Mouse (Mus musculus) G1E (cell line): Measurements from ENCODE around the gene Oard1.

Source experiments
- CTCF ChIP-seq: IDR thresholded peaks from 2 replicates; pipeline ENCODE4 v1.5.1; 2012; ENCODE audit warnings: low read depth, low read length, inconsistent platforms, mixed read lengths
- GATA1 ChIP-seq: IDR thresholded peaks from 2 replicates; pipeline ENCODE4 v1.6.1; 2012; ENCODE audit warnings: borderline replicate concordance, low read length, inconsistent platforms, mixed read lengths
- POLR2AphosphoS5 ChIP-seq: IDR thresholded peaks from 2 replicates; pipeline ENCODE4 v1.6.1; 2012; ENCODE audit warnings: low read depth, low read length, inconsistent platforms; ENCODE audit not compliant: insufficient replicate concordance
- TAL1 ChIP-seq: conservative IDR thresholded peaks from 2 replicates; pipeline ENCODE4 v1.6.1; 2012; ENCODE audit warnings: low read depth, low read length, inconsistent platforms, mixed read lengths

DNA sequence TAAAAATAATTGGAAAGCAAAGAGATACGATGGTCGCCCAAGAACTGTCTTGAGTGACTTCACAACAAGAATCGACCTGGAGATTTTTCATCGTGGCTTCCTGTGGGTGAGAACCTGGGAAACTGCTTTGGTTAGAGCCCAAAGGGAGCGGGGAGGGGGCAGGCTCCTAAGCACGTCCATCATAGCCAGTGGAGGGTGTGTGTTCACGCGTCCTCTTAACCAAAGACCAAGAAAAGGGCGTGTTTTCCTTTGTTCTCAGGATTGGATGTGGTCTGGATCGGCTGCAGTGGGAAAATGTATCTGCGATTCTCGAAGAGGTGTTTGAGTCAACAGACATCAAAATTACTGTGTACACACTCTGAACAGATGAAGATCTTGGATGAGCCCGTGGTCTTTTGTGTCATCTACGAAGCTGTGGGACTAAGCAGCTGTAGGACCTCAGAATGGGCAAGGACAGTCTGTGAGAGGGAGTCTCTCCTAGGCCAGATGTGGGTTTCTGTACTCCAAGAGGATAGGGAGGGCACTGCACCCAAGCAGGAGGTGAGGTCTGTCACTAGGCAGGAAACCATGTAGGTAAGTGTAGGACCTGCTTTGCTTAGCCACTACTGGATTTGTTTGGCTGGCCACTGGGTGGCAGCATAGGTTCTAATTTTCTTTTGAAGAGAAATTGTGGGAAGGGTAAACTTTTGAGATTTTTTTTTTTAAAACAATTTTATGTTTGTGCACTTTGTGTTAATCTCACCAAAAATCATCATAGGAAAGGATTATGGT, 6.8 kb downstream of the Oard1 start:
- peak; percentile 35; the same call in 1 of the 2 replicates for TF ChIP-seq CTCF
- no peak for TF ChIP-seq TAL1
- no peak for TF ChIP-seq POLR2AphosphoS5
- TF ChIP-seq GATA1 = no peak
